Mouse (Mus musculus) bone marrow, adult 2 months (tissue): ENCODE measurements at regions not wholly inside any gene's neighbourhood (a gene's known extent, or its start where the extent isn't known, plus 50 kb on each side); places are given as distances from the start of the nearest gene placed in this dataset.

Experiments used
- CTCF ChIP-seq: fragments of 200-500 bp; IDR thresholded peaks from 2 replicates; pipeline ENCODE4 v1.5.1; 2011; ENCODE audit warnings: low read length, control low read depth; ENCODE audit not compliant: control insufficient read depth, insufficient read depth
- POLR2A ChIP-seq: fragments of 200-500 bp; IDR thresholded peaks from 2 replicates; pipeline ENCODE4 v1.6.1; 2011; ENCODE audit warnings: low read depth, mild to moderate bottlenecking, control low read depth, low read length, borderline replicate concordance; ENCODE audit not compliant: control insufficient read depth

DNA sequence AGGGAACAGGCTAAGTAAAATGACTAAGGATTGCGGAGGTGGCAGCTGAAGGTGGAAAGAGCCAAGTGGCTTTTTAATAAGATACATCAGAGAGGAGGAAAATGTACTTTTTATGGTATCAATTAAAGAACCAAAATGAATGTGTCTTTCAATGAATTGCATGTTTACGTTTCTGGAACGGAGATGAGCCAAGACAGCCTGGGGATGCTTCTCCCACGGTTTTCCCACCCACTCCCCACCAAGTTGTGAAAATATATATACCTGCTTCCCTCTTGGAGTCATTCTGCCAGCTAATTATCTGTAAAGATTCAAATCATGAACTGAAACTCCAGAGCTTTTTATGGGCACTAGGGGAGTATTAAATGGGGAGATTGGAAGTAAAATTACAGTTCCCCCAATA, 241.6 kb upstream of the Auts2 start:
- TF ChIP-seq CTCF (no peak), POLR2A (no peak)
